Mouse (Mus musculus) Muller cell, postnatal 12 days (primary cell): Measurements from ENCODE around the gene Nob1.

Source experiments
- DNase-seq: peaks from one replicate; pipeline ENCODE4 v3.0.0-alpha.2; 2015; ENCODE audit errors: inconsistent ontology term

The Nob1 gene

DNA sequence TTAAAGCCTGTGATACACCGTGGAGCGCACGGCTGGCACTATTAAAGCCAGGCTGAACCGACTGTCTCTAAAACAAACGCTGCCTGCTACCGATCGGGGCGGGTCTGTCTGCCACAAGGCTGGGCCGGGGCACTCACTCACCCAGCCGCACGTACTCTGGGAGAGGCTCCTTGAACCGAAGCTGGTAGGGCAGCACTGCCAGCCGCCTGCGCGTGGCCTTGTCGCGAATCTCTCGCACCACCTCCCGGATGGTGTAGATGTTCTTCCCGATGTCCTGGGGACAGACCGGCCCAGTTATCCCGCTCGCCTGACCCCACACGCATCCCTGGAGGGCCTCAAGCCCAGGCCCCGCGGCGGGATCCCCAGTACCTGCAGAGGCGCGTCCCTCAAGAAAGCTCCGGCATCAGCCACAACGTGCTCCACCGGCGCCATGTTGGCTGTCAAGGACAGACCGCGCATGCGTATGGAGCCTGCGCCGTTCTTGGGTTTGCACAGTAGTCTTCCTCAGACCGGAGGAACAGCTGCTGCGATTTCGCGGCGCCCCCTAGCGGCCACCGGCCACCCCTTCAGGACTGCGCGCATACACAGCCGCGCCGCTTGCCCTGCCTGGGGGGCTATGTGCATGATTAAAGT is at the start of gene Nob1:
TSS of gene Nob1 (minus strand) at position 455 of the 633 bp plus-strand sequence.
- peak; percentile 91 for DNase-seq

GRCm38 (mm10) chr8:107473369-107473768 is 48.5 kb upstream of the Nob1 start:
- DNase-seq, result no peak

- peak; percentile 58 for DNase-seq
Observed at GRCm38 (mm10) chr8:107472403-107473100, 47.7 kb upstream of the Nob1 start.

GRCm38 (mm10) chr8:107470302-107470701 is 45.5 kb upstream of the Nob1 start:
- peak; percentile 31 for DNase-seq

DNA sequence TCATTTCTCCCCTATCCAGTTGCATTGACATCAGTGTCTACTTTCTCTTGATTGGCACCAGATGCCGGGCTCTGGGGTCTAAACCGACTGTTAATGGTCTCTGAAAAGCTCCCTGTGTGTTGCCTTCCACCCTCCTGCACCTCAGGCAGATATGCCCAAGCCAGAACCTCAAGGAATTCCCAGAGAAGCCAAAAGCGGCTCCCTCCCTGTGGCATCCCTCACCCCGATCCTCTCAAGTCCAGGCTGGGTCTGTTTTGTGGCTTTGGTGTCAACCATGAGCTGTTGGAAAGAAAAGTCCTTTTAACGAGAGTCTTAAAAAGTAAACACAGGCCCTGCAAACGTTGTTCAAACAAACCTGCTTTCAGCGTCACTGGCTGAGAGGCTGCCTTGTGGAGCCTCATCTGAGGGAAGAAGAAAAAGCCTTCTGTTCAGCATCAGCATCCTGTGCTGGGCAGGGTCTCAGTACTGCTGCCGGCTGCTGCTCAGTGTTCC is 44.0 kb upstream of the Nob1 start:
- DNase-seq, result peak; percentile 25

DNA sequence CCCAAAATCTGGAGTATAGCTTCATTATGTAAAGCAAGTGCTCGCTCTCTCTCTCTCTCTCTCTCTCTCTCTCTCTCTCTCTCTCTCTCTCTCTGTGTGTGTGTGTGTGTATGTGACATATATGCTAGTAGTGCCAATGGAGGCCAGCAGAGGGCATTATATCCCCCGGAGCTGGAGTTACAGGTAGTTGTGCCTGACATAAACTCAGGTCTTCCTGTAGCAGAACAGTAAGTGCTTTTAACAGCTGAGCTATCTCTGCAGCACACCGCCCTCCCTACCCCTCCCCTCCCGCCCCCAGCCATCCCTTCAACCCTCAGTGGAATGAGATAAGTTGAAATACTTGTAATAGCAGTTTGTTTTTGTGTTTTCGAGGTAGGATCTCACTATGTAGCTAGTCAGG is 41.8 kb upstream of the Nob1 start:
- no peak for DNase-seq

GRCm38 (mm10) chr8:107465332-107465990 is 40.6 kb upstream of the Nob1 start:
- no peak for DNase-seq

- DNase-seq, result no peak
Observed at GRCm38 (mm10) chr8:107462423-107462822, 37.6 kb upstream of the Nob1 start.

DNA sequence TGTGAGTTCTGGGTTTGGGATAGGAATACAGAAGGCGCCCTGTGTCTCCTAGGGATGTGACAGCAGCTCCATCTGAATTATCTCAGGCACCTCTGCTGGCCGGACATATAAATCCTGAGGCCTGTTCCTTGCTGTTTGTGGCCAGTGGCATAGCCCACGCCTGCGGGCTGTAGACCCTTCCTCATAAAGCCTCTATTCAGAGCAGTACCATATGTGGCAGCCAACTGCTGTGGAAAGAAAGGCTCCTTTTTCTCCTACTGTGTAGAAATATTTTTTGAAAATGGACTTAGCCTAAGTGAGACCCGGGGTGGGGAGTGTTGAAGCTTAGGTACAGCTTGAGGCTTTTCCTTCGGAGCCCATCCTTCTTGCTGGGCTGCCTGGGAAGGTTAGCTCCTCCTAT is 33.4 kb upstream of the Nob1 start:
- DNase-seq, result no peak

DNA sequence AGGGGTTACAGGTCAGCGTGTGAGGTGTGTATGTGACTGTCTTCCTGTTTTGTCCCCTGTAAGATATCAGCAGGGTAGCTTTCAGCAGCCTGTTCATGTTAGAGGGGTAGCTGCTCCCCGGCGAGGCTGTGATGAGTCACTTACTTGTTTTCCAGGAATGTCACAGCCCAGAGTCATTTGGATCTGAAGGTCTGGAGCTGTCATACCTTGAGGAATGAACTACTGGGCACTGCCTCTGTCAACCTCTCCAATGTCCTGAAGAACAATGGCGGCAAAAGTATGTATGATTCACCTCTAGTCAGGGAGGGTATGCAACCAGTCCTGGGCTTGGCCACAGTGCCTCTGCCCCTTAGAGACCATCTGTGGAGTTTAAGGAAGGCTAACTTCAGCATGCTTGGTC is 32.9 kb upstream of the Nob1 start:
- peak; percentile 65 for DNase-seq

GRCm38 (mm10) chr8:107455268-107455667 is 30.4 kb upstream of the Nob1 start:
- DNase-seq, result no peak

- DNase-seq, result no peak
Observed at GRCm38 (mm10) chr8:107453386-107453785, 28.5 kb upstream of the Nob1 start.

- no peak for DNase-seq
Observed at GRCm38 (mm10) chr8:107451414-107452066, 26.7 kb upstream of the Nob1 start.

DNA sequence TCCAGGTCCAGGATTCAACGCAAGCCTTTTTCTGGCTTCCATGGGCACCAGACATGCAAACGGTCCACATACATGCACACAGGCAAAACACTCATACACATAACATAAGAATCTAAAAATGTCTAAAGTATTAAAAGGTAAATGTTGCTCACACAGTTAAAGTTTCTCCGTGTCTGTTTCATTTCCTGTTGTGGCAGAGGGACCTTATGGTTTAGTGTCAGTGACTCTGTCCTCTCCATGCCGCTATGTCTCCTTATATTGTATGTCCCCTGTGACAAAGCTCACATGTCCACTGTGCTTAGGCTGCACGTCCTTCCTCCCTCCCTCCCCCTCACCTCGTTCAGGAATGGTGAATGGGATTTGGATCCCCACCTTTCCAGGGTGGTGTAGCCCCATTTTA is 24.8 kb upstream of the Nob1 start:
- DNase-seq, result no peak

DNA sequence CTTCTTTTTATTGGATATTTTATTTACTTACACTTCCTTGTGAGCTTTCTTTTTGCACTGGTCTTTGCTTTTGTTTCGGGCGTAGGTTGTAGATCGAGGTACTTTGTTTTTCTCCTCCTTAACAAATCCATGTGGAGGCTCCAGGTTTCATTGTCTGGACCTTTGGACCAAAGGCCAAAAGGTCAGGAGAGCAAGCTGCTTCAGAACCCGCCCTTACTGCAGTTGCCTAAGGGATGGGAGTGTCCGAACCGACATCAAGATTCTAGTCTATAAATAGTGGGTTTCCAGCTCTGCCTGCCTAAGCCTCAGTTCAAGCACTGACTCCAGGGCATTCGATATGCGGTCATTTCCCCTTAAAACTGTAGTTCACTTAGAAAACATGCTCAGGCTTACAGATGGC is 24.3 kb upstream of the Nob1 start:
- no peak for DNase-seq

GRCm38 (mm10) chr8:107448382-107448889 is 23.6 kb upstream of the Nob1 start:
- no peak for DNase-seq

DNA sequence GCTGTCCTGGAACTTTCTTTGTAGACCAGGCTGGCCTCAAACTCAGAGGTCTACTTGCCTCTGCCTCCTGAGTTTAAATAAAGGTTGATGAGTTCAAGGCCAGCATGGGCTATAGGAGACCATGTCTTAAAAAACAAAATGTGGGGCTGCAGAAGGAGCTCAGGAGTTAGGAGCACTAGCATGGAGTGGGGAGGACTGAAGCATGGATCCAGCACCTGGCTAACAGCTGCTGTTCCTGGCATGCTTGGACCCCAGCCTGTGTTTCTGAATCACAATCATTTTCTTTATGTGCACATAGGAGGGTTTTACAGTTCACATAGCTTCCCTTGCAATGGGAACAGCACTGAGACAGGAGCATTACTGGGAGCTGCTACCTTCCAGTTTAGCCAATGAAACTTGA is 22.9 kb upstream of the Nob1 start:
- no peak for DNase-seq

DNA sequence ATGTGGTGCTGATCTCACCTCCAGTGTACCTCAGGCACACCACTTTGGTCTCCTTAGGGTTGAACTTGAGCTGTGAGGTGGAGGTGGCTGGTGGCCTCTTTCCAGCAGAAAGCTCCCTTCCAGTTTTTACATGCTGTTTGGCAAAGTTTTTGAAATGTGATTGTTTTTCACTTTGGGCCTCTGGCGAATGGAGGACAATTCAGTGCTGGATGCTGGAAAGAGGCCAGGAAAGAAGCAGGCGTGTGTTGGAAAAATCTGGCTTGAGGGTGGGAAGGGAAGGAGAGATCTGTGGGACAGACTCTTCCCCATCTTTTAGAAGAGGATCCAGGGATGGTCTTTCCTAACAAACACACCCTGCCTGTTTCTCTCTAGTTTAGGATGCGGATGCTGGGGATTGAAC is 19.8 kb upstream of the Nob1 start:
- no peak for DNase-seq

- no peak for DNase-seq
Observed at GRCm38 (mm10) chr8:107439880-107440625, 15.2 kb upstream of the Nob1 start.

DNA sequence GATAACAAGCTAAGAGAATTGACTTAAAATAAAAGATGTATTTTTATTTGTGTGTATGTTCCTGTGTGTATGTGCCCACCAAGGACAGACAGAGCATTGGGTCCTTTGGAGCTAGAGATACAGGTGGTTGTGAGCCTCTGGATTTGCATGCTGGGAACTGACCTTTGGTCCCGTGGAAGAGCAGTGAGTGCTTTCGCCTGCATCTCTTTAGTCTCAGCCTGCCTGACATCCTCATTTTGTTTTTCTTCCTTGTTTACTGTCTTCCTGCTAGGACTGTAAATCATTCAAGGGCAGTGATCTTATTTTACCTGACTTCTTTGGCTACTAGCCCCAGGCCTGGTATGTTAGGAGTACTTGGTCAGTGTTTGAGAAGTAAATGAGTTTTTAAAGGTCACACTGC is 12.9 kb upstream of the Nob1 start:
- DNase-seq, result no peak

- DNase-seq, result no peak
Observed at GRCm38 (mm10) chr8:107436841-107437421, 12.1 kb upstream of the Nob1 start.
